Mouse (Mus musculus): ENCODE measurements around the gene Cask. TPM values are rescaled to one million over a fixed set of nuclear protein-coding genes. Genes with fewer than 3 reads are reported as not detected.
"Not testable (repeated sequence)": the region's sequence is repeated elsewhere in the genome, so short reads cannot be mapped to it uniquely, and the experiment has no call there.

The Cask gene
- 100 to 1,000 TPM; 113 to 135 TPM for total RNA-seq (2021)

GRCm38 (mm10) chrX:13851285-13851684 is at the start of gene Cask:
Cask (minus strand) TSS chrX:13851367.
- no peak for DNase-seq (ENCODE audit: low spot score in 2 of 2)
- intact Hi-C loops (cut with DNase I): no loop called here

DNA sequence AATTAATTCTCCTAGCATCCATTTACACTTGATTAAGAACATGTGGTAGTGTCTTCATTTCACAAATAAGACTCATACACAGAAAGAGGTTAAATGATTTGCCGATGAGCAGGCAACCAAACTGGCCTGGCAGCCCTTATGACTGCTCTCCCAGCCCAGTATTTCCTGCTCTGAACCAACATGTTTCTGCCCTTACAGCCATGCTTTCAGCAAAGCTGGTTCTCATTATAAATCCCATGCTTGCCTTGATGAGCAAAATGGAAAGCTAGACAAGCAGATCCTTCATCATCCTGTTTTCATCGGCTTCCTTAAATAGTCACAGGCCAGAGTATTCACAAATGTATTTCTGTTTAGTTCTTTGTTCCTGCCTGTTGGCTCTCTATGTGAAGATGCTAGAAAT is 38.8 kb upstream of the Cask start:
- intact Hi-C loops (cut with DNase I): no loop called here
- DNase-seq (ENCODE audit: low spot score in 2 of 2): no peak

- no peak for DNase-seq (ENCODE audit: low spot score in 2 of 2)
- intact Hi-C loops (cut with DNase I): no loop called here
These were observed 33.2 kb upstream of the Cask start for GRCm38 (mm10) chrX:13884348-13884747.

GRCm38 (mm10) chrX:13881969-13882368 is 30.8 kb upstream of the Cask start:
- intact Hi-C loops (cut with DNase I): no loop called here
- DNase-seq (ENCODE audit: low spot score in 2 of 2): no peak

- DNase-seq (ENCODE audit: low spot score in 2 of 2): peak in 1 of 2 experiments; percentile 10
- intact Hi-C loops (cut with DNase I): no loop called here
These were observed 9.0 kb upstream of the Cask start for GRCm38 (mm10) chrX:13860145-13860544.

- intact Hi-C loops (cut with DNase I): no loop called here
- no peak for DNase-seq (ENCODE audit: low spot score in 2 of 2)
These were observed 7.9 kb upstream of the Cask start for GRCm38 (mm10) chrX:13859051-13859450.

DNA sequence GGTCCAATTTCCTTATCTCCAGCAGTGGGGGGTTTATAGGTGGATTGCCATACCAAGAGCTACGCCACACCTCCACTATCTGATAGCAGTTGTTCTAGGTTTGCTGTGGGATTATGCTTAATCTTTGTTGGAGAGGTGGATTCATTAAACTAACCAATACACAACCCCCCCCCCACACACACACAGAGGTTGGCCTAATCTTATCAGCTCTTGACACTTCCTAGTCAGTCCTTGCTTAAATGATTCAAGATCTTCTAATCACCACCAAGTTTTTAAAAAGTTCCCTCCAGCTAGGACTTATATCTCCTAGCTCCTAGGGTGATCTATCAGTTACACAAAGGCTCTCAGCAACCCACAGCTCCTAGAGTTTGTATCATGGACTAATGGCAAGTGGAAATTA is 2.7 kb downstream of the Cask start:
- DNase-seq (ENCODE audit: low spot score in 2 of 2): no peak
- intact Hi-C loops (cut with DNase I): loop anchor here (5.0 kb wide), 2 partner anchors 136 to 999 kb away; no protein-coding TSS in a partner anchor

GRCm38 (mm10) chrX:13847502-13847851 is 3.7 kb downstream of the Cask start:
- peak in 1 of 2 experiments; percentile 4 for DNase-seq (ENCODE audit: low spot score in 2 of 2)
- intact Hi-C loops (cut with DNase I): loop anchor here (5.0 kb wide), 2 partner anchors 135 to 1000 kb away; no protein-coding TSS in a partner anchor

DNA sequence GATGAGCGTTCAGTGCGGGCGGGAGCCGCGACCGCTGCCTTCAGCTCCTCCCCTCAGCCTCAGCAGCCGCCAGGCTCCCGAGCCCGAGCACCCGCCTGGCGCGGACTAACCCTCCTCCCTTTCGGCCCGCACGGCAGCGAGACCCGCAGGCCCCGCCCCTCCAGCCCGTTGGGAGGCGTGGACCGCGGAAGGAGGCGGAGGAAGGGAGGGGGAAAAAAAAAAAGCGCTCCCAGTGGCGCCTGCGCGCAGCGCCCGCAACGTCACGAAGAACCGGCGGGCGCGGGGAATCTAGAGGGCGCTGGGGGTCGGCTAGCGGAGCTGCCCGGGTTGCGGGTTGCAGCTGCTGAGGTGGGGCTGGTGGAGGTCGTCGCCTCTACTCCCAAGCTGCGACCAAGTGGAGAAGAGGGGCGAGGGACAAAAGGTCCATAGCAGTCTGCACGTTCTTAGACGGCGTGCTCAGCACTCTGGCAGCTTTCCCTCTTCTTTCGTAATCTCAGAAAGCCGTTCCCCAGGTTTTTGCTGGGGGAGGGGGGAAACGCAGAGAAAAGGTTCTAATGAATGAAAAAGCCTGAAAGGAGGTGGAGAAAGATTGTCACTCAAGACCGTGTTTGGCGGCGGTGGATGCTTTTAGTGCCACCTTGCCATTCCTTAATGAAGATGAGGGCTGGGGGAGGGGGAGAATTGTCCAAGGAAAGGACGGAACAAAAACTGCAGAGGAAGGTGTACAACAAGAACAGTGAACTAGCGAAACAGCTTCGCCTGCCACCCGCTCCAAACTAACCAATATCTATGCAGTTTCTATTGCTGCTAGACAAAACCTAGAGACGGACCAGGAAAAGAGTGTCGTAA is 4.3 kb downstream of the Cask start:
- intact Hi-C loops (cut with DNase I): loop anchor here (5.0 kb wide), 2 partner anchors 135 to 1000 kb away; no protein-coding TSS in a partner anchor
- DNase-seq (ENCODE audit: low spot score in 2 of 2): peak; percentile 86 to 89

GRCm38 (mm10) chrX:13845858-13846652 is 5.1 kb downstream of the Cask start:
- intact Hi-C loops (cut with DNase I): loop anchor here (5.0 kb wide), 2 partner anchors 134 to 1001 kb away; no protein-coding TSS in a partner anchor
- DNase-seq (ENCODE audit: low spot score in 2 of 2): peak; percentile 39 to 42

GRCm38 (mm10) chrX:13845141-13845857 is 5.9 kb downstream of the Cask start:
- intact Hi-C loops (cut with DNase I): loop anchor here (5.0 kb wide), 2 partner anchors 133 to 1002 kb away; no protein-coding TSS in a partner anchor
- DNase-seq (ENCODE audit: low spot score in 2 of 2): peak; percentile 8 to 21

DNA sequence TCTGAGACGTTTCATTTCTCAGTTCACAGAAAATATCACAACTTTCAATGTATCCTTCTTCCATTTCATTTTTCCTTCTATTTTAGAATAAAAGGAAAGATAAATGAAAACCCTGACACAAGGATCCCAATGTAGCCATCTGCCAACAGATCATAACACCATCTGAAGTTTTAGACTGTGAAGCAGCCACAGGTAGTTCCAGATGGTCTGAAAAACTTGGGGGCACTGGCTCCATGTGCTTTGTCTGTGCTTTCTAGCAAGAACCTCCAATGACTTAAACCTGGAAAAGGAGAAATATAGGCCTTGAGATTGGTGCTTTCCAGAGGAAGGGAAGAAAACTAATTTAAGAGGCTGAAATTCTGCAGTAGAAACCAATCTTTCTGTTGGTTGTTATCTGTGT is 28.4 kb downstream of the Cask start:
- no peak for DNase-seq (ENCODE audit: low spot score in 2 of 2)
- intact Hi-C loops (cut with DNase I): no loop called here

GRCm38 (mm10) chrX:13798754-13799153 is 52.4 kb downstream of the Cask start:
- intact Hi-C loops (cut with DNase I): no loop called here
- DNase-seq (ENCODE audit: low spot score in 2 of 2): no peak

DNA sequence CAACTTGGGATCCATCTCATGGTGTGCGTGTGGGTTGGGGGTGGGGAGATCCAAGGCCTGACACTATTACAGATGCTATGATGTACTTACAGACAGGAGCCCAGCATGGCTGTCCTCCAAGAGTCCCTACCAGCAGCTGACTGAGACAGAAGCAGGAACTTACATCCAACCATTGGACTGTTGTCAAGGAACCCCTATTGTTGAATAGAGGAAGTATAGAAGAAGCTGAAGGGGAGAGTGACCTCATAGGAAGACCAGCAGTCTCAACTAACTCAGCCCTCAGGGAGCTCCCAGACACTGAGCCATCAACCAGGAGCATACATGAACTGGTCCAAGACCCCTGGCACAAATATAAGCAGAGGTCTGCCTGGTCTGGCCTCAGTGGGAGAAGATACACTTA is 85.5 kb downstream of the Cask start:
- intact Hi-C loops (cut with DNase I): no loop called here
- DNase-seq (ENCODE audit: low spot score in 2 of 2): no peak

- intact Hi-C loops (cut with DNase I): no loop called here
- no peak for DNase-seq (ENCODE audit: low spot score in 2 of 2)
These were observed 86.1 kb downstream of the Cask start for GRCm38 (mm10) chrX:13765024-13765423.

GRCm38 (mm10) chrX:13757279-13758005 is 93.7 kb downstream of the Cask start:
- intact Hi-C loops (cut with DNase I): no loop called here
- no peak for DNase-seq (ENCODE audit: low spot score in 2 of 2)

- no peak for DNase-seq (ENCODE audit: low spot score in 2 of 2)
- intact Hi-C loops (cut with DNase I): no loop called here
These were observed 110.1 kb downstream of the Cask start for GRCm38 (mm10) chrX:13741110-13741509.

- intact Hi-C loops (cut with DNase I); DNase-seq (ENCODE audit: low spot score in 2 of 2): not testable (repeated sequence)
These were observed 120.4 kb downstream of the Cask start for GRCm38 (mm10) chrX:13730785-13731184.

DNA sequence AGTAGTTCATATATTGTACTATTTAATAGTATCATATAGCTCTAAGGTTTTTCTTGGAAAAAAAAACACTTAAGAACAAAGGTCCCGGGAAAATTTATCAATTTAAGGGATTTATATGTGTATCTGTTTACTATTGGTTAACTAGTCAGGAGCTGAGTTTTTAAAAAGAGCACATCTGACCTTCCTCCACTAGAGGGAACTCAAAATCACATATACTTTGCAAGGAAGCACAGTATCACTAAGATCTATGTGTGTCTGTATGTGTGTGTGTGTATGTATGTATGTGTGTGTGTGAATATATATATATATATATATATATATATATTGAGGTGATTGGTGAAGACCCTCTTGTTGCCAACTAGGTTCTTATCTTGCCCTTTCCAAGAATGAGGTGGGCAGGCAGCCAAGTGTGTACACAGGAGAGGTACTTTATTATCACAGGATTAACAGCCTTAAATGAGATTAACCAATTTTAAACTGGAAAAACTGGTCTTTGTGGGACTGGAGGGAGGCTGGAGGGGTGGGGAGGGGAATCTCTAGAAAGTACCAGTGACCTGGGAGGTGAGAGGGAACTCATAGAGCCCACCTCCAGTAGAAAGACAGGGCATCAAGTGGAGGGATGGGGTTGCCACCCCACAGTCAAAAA is 121.2 kb downstream of the Cask start:
- intact Hi-C loops (cut with DNase I): no loop called here
- DNase-seq (ENCODE audit: low spot score in 2 of 2): no peak

All from left cerebral cortex, postnatal 36 days (tissue).